In the genomic region with DNA sequence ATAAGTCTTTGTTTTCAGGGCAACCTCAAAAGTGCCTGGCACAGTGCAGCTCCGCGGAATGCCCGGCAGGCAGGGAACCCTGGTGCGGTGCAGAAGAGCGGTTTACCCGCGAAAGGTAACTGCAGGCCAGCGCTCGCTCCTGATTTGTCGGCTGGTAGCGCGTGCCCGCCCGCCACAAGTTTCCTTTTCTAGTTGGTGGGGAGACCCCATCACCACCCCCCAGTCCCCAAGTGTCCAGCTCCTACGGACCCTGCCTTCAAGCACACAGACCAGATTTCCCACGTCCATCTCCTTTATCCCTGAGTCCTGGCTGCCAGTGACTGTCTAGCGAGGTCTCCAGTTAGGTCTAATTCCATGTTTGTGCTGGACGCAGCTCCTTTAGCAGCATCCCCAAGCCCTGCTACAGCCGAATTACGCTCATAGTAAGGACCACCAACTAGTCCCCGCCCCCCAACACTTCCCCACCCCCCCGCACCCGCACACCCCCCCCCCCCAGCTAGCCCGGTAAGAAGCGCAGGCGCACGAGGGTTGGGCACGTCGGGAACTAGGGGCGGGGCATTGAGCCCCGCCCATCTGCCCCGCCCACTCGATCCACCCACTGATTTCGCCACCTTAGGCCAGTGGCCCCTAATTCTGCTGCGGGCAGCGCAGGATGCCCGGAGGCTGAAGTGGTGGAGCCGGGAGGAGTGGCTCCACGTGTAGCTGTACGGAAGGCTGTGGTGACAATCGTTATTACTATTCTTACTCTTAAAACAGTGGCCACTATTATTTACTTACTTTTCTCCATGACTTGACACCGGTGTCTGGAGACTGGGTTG, we compare ENCODE assay signal across 8 mouse cellular contexts. TPM values are rescaled to one million over a fixed set of nuclear protein-coding genes. Genes with fewer than 3 reads are reported as not detected.
DNase-seq lines count a peak whose midpoint lies in the region; ATAC-seq and TF ChIP-seq lines count a peak whose summit lies in the region.

TSS of gene Lrrc63 (minus strand) at position 381 of the 818 bp plus-strand sequence.
TSS of gene Lcp1 (plus strand) at position 601 of the 818 bp plus-strand sequence.

- no peaks in the 10 kb centered on the region for H3K9me3 ChIP-seq in MEL (replicated peaks; ENCODE audit: insufficient read depth, low read length)
- no peaks in the 10 kb centered on the region for H3K9me3 ChIP-seq in hindbrain, embryonic 11.5 days (ENCODE audit: control insufficient read depth, low read length)

- H3K9ac ChIP-seq in MEL (ENCODE audit: control insufficient read depth, low read depth, low read length, poor library complexity, severe bottlenecking): peak within 1 kb of the TSS; percentile 28
- peak within 1 kb of the TSS; percentile 62 for H3K9ac ChIP-seq in hindbrain, embryonic 11.5 days (ENCODE audit: low read depth, low read length)

- peaks cover 12 to 22% of the 10 kb centered on the region in 2 experiments for H3K27me3 ChIP-seq in MEL (ENCODE audit: control insufficient read depth in 1 of 2, insufficient read depth in 2 of 2, low read length in 2 of 2)
- no peaks in the 10 kb centered on the region for H3K27me3 ChIP-seq in hindbrain, embryonic 11.5 days (ENCODE audit: control insufficient read depth, insufficient read depth, low read length)

- TF ChIP-seq CTCF in MEL (IDR thresholded peaks at IDR 0.05 in 2 of 3, conservative IDR thresholded peaks at IDR 0.05 in 1 of 3; ENCODE audit: control insufficient read depth in 1 of 3, insufficient read depth in 1 of 3, low read depth in 2 of 3, low read length in 3 of 3, poor library complexity in 1 of 3, severe bottlenecking in 1 of 3): no peak

- peak within 1 kb of the TSS; percentile 81 to 87 for H3K4me3 ChIP-seq in MEL (ENCODE audit: control insufficient read depth in 1 of 2, insufficient read depth in 1 of 2, low read depth in 2 of 2, low read length in 2 of 2)
- peak within 1 kb of the TSS; percentile 54 for H3K4me3 ChIP-seq in hindbrain, embryonic 11.5 days (ENCODE audit: low read depth, low read length)

- peak; percentile 92 for ATAC-seq in hindbrain, embryonic 11.5 days (ENCODE audit: low FRiP score)

- no peak for TF ChIP-seq EP300 in MEL (IDR thresholded peaks at IDR 0.05; ENCODE audit: low read depth in 1 of 2, low read length in 2 of 2)

- no peak for TF ChIP-seq RAD21 in MEL (IDR thresholded peaks at IDR 0.05; ENCODE audit: low read depth, low read length)

- peaks cover 0 to 5% of the 10 kb centered on the region in 2 experiments; a peak in 3 of 4 replicates for H3K4me1 ChIP-seq in MEL (ENCODE audit: control insufficient read depth in 1 of 2, insufficient read depth in 2 of 2, low read length in 2 of 2)
- no peaks in the 10 kb centered on the region for H3K4me1 ChIP-seq in hindbrain, embryonic 11.5 days (replicated peaks; ENCODE audit: control insufficient read depth, insufficient read depth, low read length)

- peak within 1 kb of the TSS; percentile 79 for H3K4me2 ChIP-seq in hindbrain, embryonic 11.5 days (replicated peaks; ENCODE audit: low read depth, low read length)

- DNase-seq in MEL (ENCODE audit: low read depth, low spot score): peak; percentile 68
- peak; percentile 43 for DNase-seq in cerebellum, adult 8-10 months
- peak; percentile 5 to 55 for DNase-seq in frontal cortex, adult 2 months (ENCODE audit: extremely low spot score in 1 of 2, low spot score in 1 of 2)
- DNase-seq in hindbrain, embryonic 11.5 days (ENCODE audit: low spot score): peak; percentile 91
- peak; percentile 40 to 51 for DNase-seq in layer of hippocampus, postnatal 14 days (ENCODE audit: low spot score in 2 of 2)
- peak; percentile 88 for DNase-seq in lung, postnatal 10 days
- peak; percentile 47 for DNase-seq in ovary, postnatal 14 days (ENCODE audit: low spot score)
- peak; percentile 66 for DNase-seq in thymus, postnatal 14 days

- TF ChIP-seq POLR2A in MEL (IDR thresholded peaks at IDR 0.05; ENCODE audit: control insufficient read depth in 1 of 2, insufficient read depth in 1 of 2, low read depth in 1 of 2, low read length in 2 of 2, poor library complexity in 1 of 2): no peak

- no peaks in the 10 kb centered on the region for H3K79me2 ChIP-seq in MEL (ENCODE audit: control insufficient read depth, insufficient read depth, low read length, poor library complexity)

- peaks cover 0 to 2% of the 10 kb centered on the region in 2 experiments; a peak in 2 of 4 replicates for H3K36me3 ChIP-seq in MEL (ENCODE audit: control insufficient read depth in 1 of 2, insufficient read depth in 2 of 2, low read length in 2 of 2)
- H3K36me3 ChIP-seq in hindbrain, embryonic 11.5 days (ENCODE audit: control insufficient read depth, insufficient read depth, low read length): no peaks in the 10 kb centered on the region

- no peak within 1 kb of the TSS for H3K27ac ChIP-seq in MEL (ENCODE audit: control insufficient read depth, low read depth, low read length)
- peak within 1 kb of the TSS; percentile 65 for H3K27ac ChIP-seq in hindbrain, embryonic 11.5 days (ENCODE audit: low read depth, low read length)

- WGBS in hindbrain, embryonic 11.5 days: under 1% methylated on average over 40 of the region's 42 CpGs

TF ChIP-seq in MEL, 35 proteins besides CTCF, POLR2A, EP300 and RAD21:
- TF ChIP-seq MYB (IDR thresholded peaks at IDR 0.05; ENCODE audit: low read depth, low read length) (no peak), POLR2AphosphoS5 (IDR thresholded peaks at IDR 0.05; ENCODE audit: borderline replicate concordance, low read depth, low read length) (no peak), MAZ (IDR thresholded peaks at IDR 0.05; ENCODE audit: low read depth, low read length) (no peak), SIN3A (IDR thresholded peaks at IDR 0.05; ENCODE audit: low read length) (peak; percentile 24; the same call in 1 of the 2 replicates), MAX (IDR thresholded peaks at IDR 0.05; ENCODE audit: low read length) (no peak), POLR2AphosphoS2 (IDR thresholded peaks at IDR 0.05; ENCODE audit: low read length) (no peak), NRF1 (IDR thresholded peaks at IDR 0.05; ENCODE audit: insufficient read depth, low read depth, low read length, poor library complexity, severe bottlenecking) (peak; percentile 72), HCFC1 (IDR thresholded peaks at IDR 0.05; ENCODE audit: low read depth, low read length) (no peak), UBTF (IDR thresholded peaks at IDR 0.05; ENCODE audit: borderline replicate concordance, insufficient read depth, low read depth, low read length) (no peak), TCF12 (IDR thresholded peaks at IDR 0.05; ENCODE audit: low read depth, low read length) (no peak)
TF ChIP-seq in MEL: peak in this region for 2.

RNA-seq across cellular contexts. Expression of gene Lrrc63, which starts in this region (rescaled TPM):
- total RNA-seq in MEL (2012; rRNA removed): not detected in 2 replicates
- not detected for polyA plus RNA-seq in MEL (2012; ENCODE audit: insufficient read depth in 1 of 2, insufficient read length in 2 of 2, low read depth in 1 of 2, low replicate concordance in 2 of 2, missing spikeins in 1 of 2)
- polyA plus RNA-seq in frontal cortex, adult 2 months (2012; rRNA removed): 0.04 TPM in 1 of 2 replicates, not detected in the other
- polyA plus RNA-seq in hindbrain, embryonic 11.5 days (2014; fragmentation: Nextera tagmentation; extraction: Ambion mirVana): 0.15 and 0.21 TPM in 2 replicates
- not detected for total RNA-seq in layer of hippocampus, postnatal 14 days (2021)

RNA-seq across cellular contexts. Expression of gene Lcp1, which starts in this region (rescaled TPM):
- 11.0 and 23.7 TPM in 2 replicates for total RNA-seq in MEL (2012; rRNA removed)
- polyA plus RNA-seq in MEL (2012; ENCODE audit: insufficient read depth in 1 of 2, insufficient read length in 2 of 2, low read depth in 1 of 2, low replicate concordance in 2 of 2, missing spikeins in 1 of 2): 10 to 100 TPM in 1 of 2 experiments, not detected in 1; 20.3 TPM
- polyA plus RNA-seq in frontal cortex, adult 2 months (2012; rRNA removed): 4.8 and 5.5 TPM in 2 replicates
- polyA plus RNA-seq in hindbrain, embryonic 11.5 days (2014; fragmentation: Nextera tagmentation; extraction: Ambion mirVana): 25.4 and 26.3 TPM in 2 replicates
- 1 to 10 TPM; 6.9 to 7.5 TPM for total RNA-seq in layer of hippocampus, postnatal 14 days (2021)

Comparison
In these comparisons a context has a peak if more than half of its experiments do, and no peak if none do; other contexts are left out.
1. DNase-seq: peak in every context shown above with its lines; median percentile 91 in hindbrain, embryonic 11.5 days; 88 in lung, postnatal 10 days; 68 in MEL; 66 in thymus, postnatal 14 days; 47 in ovary, postnatal 14 days; 46 in layer of hippocampus, postnatal 14 days; 43 in cerebellum, adult 8-10 months; 30 in frontal cortex, adult 2 months.